Mouse (Mus musculus) MEL (cell line): Measurements from ENCODE around the gene Sgk1. TPM values are rescaled to one million over a fixed set of nuclear protein-coding genes. Genes with fewer than 3 reads are reported as not detected.

Source experiments
- DNase-seq: peaks from one replicate; pipeline ENCODE4 v3.0.0; 2011; ENCODE audit warnings: low read depth, low spot score
- H3K27ac ChIP-seq: 2 replicates; pipeline ENCODE4 v1.5.1; 2012; ENCODE audit warnings: low read depth, mild to moderate bottlenecking, control low read depth, low read length, moderate library complexity; ENCODE audit not compliant: control insufficient read depth
- H3K27me3 ChIP-seq, 2 experiments: fragments of 150-350 bp in 1 of 2; sonication (generic) in 1 of 2; 2 replicates each; pipeline ENCODE4 v1.6.1; 2012; ENCODE audit warnings: low read length in 2 of 2, mild to moderate bottlenecking in 2 of 2, improper control_type of control experiment in 1 of 2, moderate library complexity in 1 of 2; ENCODE audit not compliant: insufficient read depth in 2 of 2, control insufficient read depth in 1 of 2
- H3K36me3 ChIP-seq, 2 experiments: 2 replicates each; pipeline ENCODE4 v1.6.1; 2012 to 2014; ENCODE audit warnings: low read length in 2 of 2, improper control_type of control experiment in 1 of 2, inconsistent platforms in 1 of 2, mild to moderate bottlenecking in 1 of 2; ENCODE audit not compliant: insufficient read depth in 2 of 2, control insufficient read depth in 1 of 2
- H3K4me1 ChIP-seq, 2 experiments: fragments of 150-350 bp in 1 of 2; sonication (generic) in 1 of 2; 2 replicates each; pipeline ENCODE4 v1.6.1; 2012; ENCODE audit warnings: low read length in 2 of 2, improper control_type of control experiment in 1 of 2, mild to moderate bottlenecking in 1 of 2; ENCODE audit not compliant: insufficient read depth in 2 of 2, control insufficient read depth in 1 of 2
- H3K4me3 ChIP-seq, 2 experiments: fragments of 150-350 bp in 1 of 2; sonication (generic) in 1 of 2; 2 replicates each; pipeline ENCODE4 v1.5.1; 2012; ENCODE audit warnings: low read depth in 2 of 2, low read length in 2 of 2, mild to moderate bottlenecking in 2 of 2, moderate library complexity in 2 of 2, control low read depth in 1 of 2, improper control_type of control experiment in 1 of 2; ENCODE audit not compliant: control insufficient read depth in 1 of 2, insufficient read depth in 1 of 2
- H3K79me2 ChIP-seq: 2 replicates; pipeline ENCODE4 v1.6.1; 2012; ENCODE audit warnings: mild to moderate bottlenecking, low read length, moderate library complexity; ENCODE audit not compliant: control insufficient read depth, poor library complexity, insufficient read depth
- H3K9ac ChIP-seq: 2 replicates; pipeline ENCODE4 v1.6.1; 2012; ENCODE audit warnings: low read depth, mild to moderate bottlenecking, control low read depth, low read length, moderate library complexity; ENCODE audit not compliant: control insufficient read depth, poor library complexity, severe bottlenecking
- H3K9me3 ChIP-seq: fragments of 150-350 bp; sonication (generic); replicated peaks from 2 replicates; pipeline ENCODE4 v1.6.1; 2012; ENCODE audit warnings: mild to moderate bottlenecking, low read length, improper control_type of control experiment, moderate library complexity; ENCODE audit not compliant: insufficient read depth
- CHD1 ChIP-seq: IDR thresholded peaks from 2 replicates; pipeline ENCODE4 v1.6.1; 2012; ENCODE audit warnings: low read depth, mild to moderate bottlenecking, inconsistent platforms, low read length, improper control_type of control experiment
- E2F4 ChIP-seq: IDR thresholded peaks from 2 replicates; pipeline ENCODE4 v1.6.1; 2011; ENCODE audit warnings: low read depth, low read length, improper control_type of control experiment, borderline replicate concordance
- ELF1 ChIP-seq: IDR thresholded peaks from 2 replicates; pipeline ENCODE4 v1.6.1; 2014; ENCODE audit warnings: low read depth, mild to moderate bottlenecking, inconsistent platforms, low read length, improper control_type of control experiment, moderate library complexity
- EP300 ChIP-seq, 2 experiments: IDR thresholded peaks; 2 replicates each; pipeline ENCODE4 v1.6.1; 2011; ENCODE audit warnings: improper control_type of control experiment in 2 of 2, low read length in 2 of 2, low read depth in 1 of 2, mild to moderate bottlenecking in 1 of 2
- ETS1 ChIP-seq: IDR thresholded peaks from 2 replicates; pipeline ENCODE4 v1.6.1; 2012; ENCODE audit warnings: low read depth, mild to moderate bottlenecking, inconsistent platforms, low read length, improper control_type of control experiment, moderate library complexity
- HCFC1 ChIP-seq: IDR thresholded peaks from 2 replicates; pipeline ENCODE4 v1.6.1; 2012; ENCODE audit warnings: low read depth, mild to moderate bottlenecking, inconsistent platforms, low read length, improper control_type of control experiment, moderate library complexity
- JUND ChIP-seq: IDR thresholded peaks from 2 replicates; pipeline ENCODE4 v1.6.1; 2011; ENCODE audit warnings: low read depth, mild to moderate bottlenecking, improper control_type of control experiment, low read length
- MAFK ChIP-seq: IDR thresholded peaks from 2 replicates; pipeline ENCODE4 v1.6.1; 2011; ENCODE audit warnings: low read depth, mild to moderate bottlenecking, low read length, improper control_type of control experiment, borderline replicate concordance
- MEF2A ChIP-seq: IDR thresholded peaks from 2 replicates; pipeline ENCODE4 v1.6.1; 2014; ENCODE audit warnings: low read depth, mild to moderate bottlenecking, inconsistent platforms, low read length, improper control_type of control experiment; ENCODE audit not compliant: poor library complexity, insufficient replicate concordance, severe bottlenecking; ENCODE audit errors: extremely low read depth
- MXI1 ChIP-seq: IDR thresholded peaks from 2 replicates; pipeline ENCODE4 v1.6.1; 2011; ENCODE audit warnings: mild to moderate bottlenecking, low read depth, low read length, improper control_type of control experiment
- MYC ChIP-seq: IDR thresholded peaks from 2 replicates; pipeline ENCODE4 v1.6.1; 2011; ENCODE audit warnings: low read depth, mild to moderate bottlenecking, low read length, improper control_type of control experiment, moderate library complexity
- NELFE ChIP-seq: IDR thresholded peaks from 2 replicates; pipeline ENCODE4 v1.6.1; 2011; ENCODE audit warnings: low read depth, low read length, improper control_type of control experiment
- NRF1 ChIP-seq: IDR thresholded peaks from 2 replicates; pipeline ENCODE4 v1.6.1; 2014; ENCODE audit warnings: low read depth, mild to moderate bottlenecking, inconsistent platforms, low read length, improper control_type of control experiment, moderate library complexity; ENCODE audit not compliant: poor library complexity, insufficient read depth, severe bottlenecking
- POLR2AphosphoS2 ChIP-seq: IDR thresholded peaks from 2 replicates; pipeline ENCODE4 v1.6.1; 2011; ENCODE audit warnings: low read length, improper control_type of control experiment
- POLR2AphosphoS5 ChIP-seq: IDR thresholded peaks from 2 replicates; pipeline ENCODE4 v1.6.1; 2012; ENCODE audit warnings: low read depth, borderline replicate concordance, mild to moderate bottlenecking, inconsistent platforms, low read length, moderate library complexity, mixed read lengths
- RAD21 ChIP-seq: IDR thresholded peaks from 2 replicates; pipeline ENCODE4 v1.6.1; 2011; ENCODE audit warnings: mild to moderate bottlenecking, low read depth, low read length, improper control_type of control experiment
- RCOR1 ChIP-seq: IDR thresholded peaks from 2 replicates; pipeline ENCODE4 v1.6.1; 2012; ENCODE audit warnings: low read depth, mild to moderate bottlenecking, inconsistent platforms, low read length, improper control_type of control experiment
- SMC3 ChIP-seq: IDR thresholded peaks from 2 replicates; pipeline ENCODE4 v1.6.1; 2011; ENCODE audit warnings: low read depth, low read length, improper control_type of control experiment
- USF1 ChIP-seq: IDR thresholded peaks from 2 replicates; pipeline ENCODE4 v1.6.1; 2014; ENCODE audit warnings: low read depth, mild to moderate bottlenecking, inconsistent platforms, low read length, improper control_type of control experiment, moderate library complexity
- USF2 ChIP-seq, 2 experiments: IDR thresholded peaks; 2 replicates each; pipeline ENCODE4 v1.6.1; 2011 to 2012; ENCODE audit warnings: improper control_type of control experiment in 2 of 2, low read length in 2 of 2, borderline replicate concordance in 1 of 2, inconsistent platforms in 1 of 2, low read depth in 1 of 2, mild to moderate bottlenecking in 1 of 2; ENCODE audit not compliant: insufficient read depth in 1 of 2
- polyA plus RNA-seq, 2 experiments: library from polyadenylated mRNA; stranded (reverse) in 1 of 2; unstranded in 1 of 2; fragments of >175 nt in 1 of 2; fragments of >200 nt in 1 of 2; gene quantifications; 2 replicates each; pipeline versions ENCODE4 v1.2.1 to v1.2.4; 2012; ENCODE audit warnings: low replicate concordance in 2 of 2, low read depth in 1 of 2; ENCODE audit not compliant: insufficient read length in 2 of 2, insufficient read depth in 1 of 2, missing spikeins in 1 of 2
- total RNA-seq: library from RNA; depleted of rRNA; stranded (reverse); fragments of 300-350 nt; gene quantifications from 2 replicates; pipeline ENCODE4 v1.2.3, GENCODE M21; 2012

The Sgk1 gene
- total and polyA plus RNA-seq, 3 experiments, result 1.6 to 3.2 TPM; not detected in 1

DNA sequence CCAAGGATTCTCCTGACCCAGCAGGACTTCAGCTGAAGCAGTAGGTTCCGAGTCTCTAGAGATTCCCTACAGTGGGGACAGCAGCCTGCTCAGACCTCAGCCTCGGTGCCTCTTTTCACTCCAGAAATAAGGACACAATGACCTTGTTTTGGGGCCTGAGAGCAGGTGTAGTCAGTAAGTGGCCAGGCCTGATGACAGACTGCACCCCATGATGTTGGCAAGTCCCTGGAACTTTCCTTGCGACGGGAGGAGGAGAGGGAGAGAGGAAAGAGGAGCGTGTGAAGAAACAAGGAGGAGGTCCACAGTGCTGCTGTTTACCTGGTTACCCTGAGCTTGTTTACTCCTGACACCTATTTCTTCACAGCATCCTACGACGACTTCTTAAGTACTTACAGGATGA lies 9.5 kb downstream of the Sgk1 start:
- H3K9ac ChIP-seq, result no peak overlapping the region
- H3K4me3 ChIP-seq, result no peak overlapping the region
- TF ChIP-seq CHD1 (no peak), ELF1 (no peak), HCFC1 (no peak), MXI1 (no peak), RCOR1 (no peak), POLR2AphosphoS5 (no peak), USF1 (no peak), EP300 (IDR thresholded peaks at IDR 0.05; ENCODE audit: low read depth in 1 of 2, low read length in 2 of 2) (no peak), RAD21 (no peak), MYC (no peak), MAFK (no peak), POLR2AphosphoS2 (no peak), MEF2A (no peak), JUND (no peak), ETS1 (no peak), E2F4 (no peak), NELFE (no peak), USF2 (IDR thresholded peaks at IDR 0.05; ENCODE audit: borderline replicate concordance in 1 of 2, insufficient read depth in 1 of 2, low read depth in 1 of 2, low read length in 2 of 2) (no peak)
- H3K4me1 ChIP-seq, result no peaks in the 10 kb centered on the region
- no peak overlapping the region for H3K27ac ChIP-seq
- H3K9me3 ChIP-seq, result no peaks in the 10 kb centered on the region
- H3K36me3 ChIP-seq, result peaks cover 0 to 3% of the 10 kb centered on the region in 2 experiments; a peak in 1 of 4 replicates
- no peak for DNase-seq
- peaks cover 0 to 7% of the 10 kb centered on the region in 2 experiments; a peak in 3 of 4 replicates for H3K27me3 ChIP-seq
- no peaks in the 10 kb centered on the region for H3K79me2 ChIP-seq

DNA sequence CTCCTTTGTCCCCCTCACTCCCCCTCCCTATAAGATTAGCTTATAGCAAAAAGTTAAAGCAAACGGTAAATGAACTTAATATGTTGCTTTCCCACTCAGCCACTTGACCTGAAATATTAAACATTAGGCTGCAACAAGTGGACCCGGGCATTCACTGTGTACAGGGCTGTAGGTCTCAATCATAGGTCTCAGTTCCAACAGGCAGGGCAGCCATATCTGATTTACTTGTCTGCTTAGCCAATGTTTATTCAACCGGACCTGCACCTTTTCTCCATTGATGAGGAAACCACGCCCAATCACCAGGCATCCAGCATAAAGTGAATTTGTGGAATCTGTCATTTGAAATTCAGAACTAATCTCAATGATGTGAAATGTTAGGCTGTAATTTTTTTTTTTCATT lies 10.1 kb downstream of the Sgk1 start:
- no peaks in the 10 kb centered on the region for H3K9me3 ChIP-seq
- no peak overlapping the region for H3K27ac ChIP-seq
- H3K79me2 ChIP-seq, result no peaks in the 10 kb centered on the region
- H3K4me3 ChIP-seq, result no peak overlapping the region
- H3K27me3 ChIP-seq, result peaks cover 0 to 7% of the 10 kb centered on the region in 2 experiments; a peak in 3 of 4 replicates
- DNase-seq, result no peak
- no peak overlapping the region for H3K9ac ChIP-seq
- no peaks in the 10 kb centered on the region for H3K4me1 ChIP-seq
- peaks cover 0 to 3% of the 10 kb centered on the region in 2 experiments; a peak in 1 of 4 replicates for H3K36me3 ChIP-seq
- TF ChIP-seq POLR2AphosphoS2 (no peak), USF1 (no peak), MYC (no peak), NRF1 (no peak), SMC3 (no peak)
